Mouse (Mus musculus): ENCODE measurements around the gene Ndufaf2.

DNA sequence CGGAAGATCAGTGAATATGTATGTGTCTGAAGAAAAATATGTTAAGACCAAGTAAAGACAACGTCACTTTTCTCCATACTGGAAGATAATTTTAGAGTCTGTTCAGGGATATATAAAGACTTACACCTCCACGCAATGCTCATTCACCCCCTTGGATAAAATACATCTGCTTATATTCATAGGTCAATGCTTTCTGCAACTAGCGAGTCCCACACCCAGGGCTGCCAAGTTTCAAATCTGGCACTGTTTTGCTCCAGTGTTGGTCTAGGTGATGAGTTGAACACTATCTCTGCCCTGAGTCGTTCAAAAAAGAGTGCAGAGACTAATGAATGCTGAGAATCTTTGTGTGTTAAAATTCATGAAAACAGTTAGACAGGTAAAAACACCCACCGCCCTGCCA is 47.5 kb downstream of the Ndufaf2 start:
- TF ChIP-seq EP300 (IDR thresholded peaks at IDR 0.05; ENCODE audit: low read depth) (no peak), CTCF (IDR thresholded peaks at IDR 0.05; ENCODE audit: low read depth) (no peak)
